Mouse (Mus musculus): ENCODE measurements around the gene Ildr2.

- peak; percentile 63; the same call in 1 of the 2 replicates for TF ChIP-seq EP300 (IDR thresholded peaks at IDR 0.05; ENCODE audit: insufficient read depth, low read depth, low read length)
- peak; percentile 96 for TF ChIP-seq CTCF (IDR thresholded peaks at IDR 0.05)
These were observed 106.4 kb downstream of the Ildr2 start for GRCm38 (mm10) chr1:166360157-166360855.
